Comparison of ENCODE assay signal across 19 mouse cellular contexts in the genomic region with DNA sequence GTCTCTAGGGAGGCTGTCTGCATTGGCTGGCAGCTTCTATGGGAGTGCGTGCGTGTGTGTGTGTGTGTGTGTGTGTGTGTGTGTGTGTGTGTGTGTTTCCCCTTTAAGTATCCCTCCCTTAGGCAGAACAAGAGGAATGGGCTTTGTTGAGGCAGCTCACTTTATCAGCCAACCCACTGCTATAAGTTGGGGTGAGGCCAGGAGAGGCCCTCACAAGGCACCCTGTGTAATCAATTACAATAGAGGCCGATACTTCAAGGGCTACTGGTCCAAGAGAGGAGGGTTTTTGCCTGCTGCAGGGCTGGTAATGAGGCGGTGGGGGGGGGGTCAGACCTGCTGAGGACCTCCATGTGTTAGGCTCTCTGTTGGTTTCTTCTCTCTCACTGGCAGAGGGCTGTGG.
DNase-seq lines count a peak whose midpoint lies in the region; ATAC-seq and TF ChIP-seq lines count a peak whose summit lies in the region.
"Had no signal": no experiment of that assay in that cellular context is flagged by ENCODE, and none has a peak within 500 bp of the region (broad histone marks: within the 10 kb centered on the region; RNA-seq: fewer than 3 reads in every experiment).

No protein-coding gene starts in this region.

- no peak overlapping the region for H3K9ac ChIP-seq in forebrain, embryonic 14.5 days (ENCODE audit: low read length)
- H3K9ac ChIP-seq in forebrain, postnatal 0 days, result no peak overlapping the region
- H3K9ac ChIP-seq in hindbrain, embryonic 15.5 days, result no peak overlapping the region
- no peak overlapping the region for H3K9ac ChIP-seq in hindbrain, postnatal 0 days (replicated peaks; ENCODE audit: low read length)
- no peak overlapping the region for H3K9ac ChIP-seq in midbrain, embryonic 12.5 days (replicated peaks)
- no peak overlapping the region for H3K9ac ChIP-seq in midbrain, embryonic 16.5 days (ENCODE audit: low read depth, low read length)
- no peak overlapping the region for H3K9ac ChIP-seq in midbrain, embryonic 13.5 days (replicated peaks)
- H3K9ac ChIP-seq: heart, embryonic 12.5 days had no signal

- no peaks in the 10 kb centered on the region for H3K36me3 ChIP-seq in forebrain, embryonic 14.5 days (ENCODE audit: control insufficient read depth, insufficient read depth, low read length)
- H3K36me3 ChIP-seq in forebrain, postnatal 0 days (ENCODE audit: insufficient read depth), result no peaks in the 10 kb centered on the region
- H3K36me3 ChIP-seq in hindbrain, embryonic 15.5 days, result no peaks in the 10 kb centered on the region
- H3K36me3 ChIP-seq in hindbrain, postnatal 0 days (ENCODE audit: insufficient read depth, low read length), result no peaks in the 10 kb centered on the region
- H3K36me3 ChIP-seq in midbrain, embryonic 12.5 days, result no peaks in the 10 kb centered on the region
- H3K36me3 ChIP-seq in midbrain, embryonic 16.5 days (ENCODE audit: control insufficient read depth, insufficient read depth, low read length), result no peaks in the 10 kb centered on the region
- no peaks in the 10 kb centered on the region for H3K36me3 ChIP-seq in midbrain, embryonic 13.5 days
- H3K36me3 ChIP-seq: embryonic facial prominence, embryonic 10.5 days; heart, embryonic 12.5 days had no signal

- H3K4me1 ChIP-seq in forebrain, embryonic 14.5 days (ENCODE audit: control insufficient read depth, insufficient read depth, low read length), result peaks cover 29% of the 10 kb centered on the region
- peaks cover 15% of the 10 kb centered on the region for H3K4me1 ChIP-seq in forebrain, postnatal 0 days (ENCODE audit: insufficient read depth)
- H3K4me1 ChIP-seq in hindbrain, embryonic 15.5 days (replicated peaks), result peaks cover 48% of the 10 kb centered on the region
- peaks cover 10% of the 10 kb centered on the region for H3K4me1 ChIP-seq in hindbrain, postnatal 0 days (ENCODE audit: insufficient read depth, low read length)
- H3K4me1 ChIP-seq in midbrain, embryonic 12.5 days, result peaks cover 41% of the 10 kb centered on the region
- H3K4me1 ChIP-seq in midbrain, embryonic 16.5 days (ENCODE audit: control insufficient read depth, insufficient read depth, low read length), result peaks cover 27% of the 10 kb centered on the region
- H3K4me1 ChIP-seq in midbrain, embryonic 13.5 days (replicated peaks), result peaks cover 48% of the 10 kb centered on the region
- H3K4me1 ChIP-seq: heart, embryonic 12.5 days had no signal

- H3K27ac ChIP-seq in forebrain, embryonic 14.5 days (ENCODE audit: low read depth, low read length), result no peak overlapping the region
- no peak overlapping the region for H3K27ac ChIP-seq in forebrain, postnatal 0 days (ENCODE audit: low read depth, low read length)
- 0 out of 2 replicates have a peak overlapping the region, but pooled peaks have one; percentile 20 for H3K27ac ChIP-seq in hindbrain, embryonic 15.5 days (replicated peaks)
- no peak overlapping the region for H3K27ac ChIP-seq in hindbrain, postnatal 0 days
- H3K27ac ChIP-seq in midbrain, embryonic 12.5 days (replicated peaks), result 0 out of 2 replicates have a peak overlapping the region, but pooled peaks have one; percentile 52
- H3K27ac ChIP-seq in midbrain, embryonic 16.5 days (ENCODE audit: low read length), result no peak overlapping the region
- peak overlapping the region; percentile 49; the same call in 1 of the 2 replicates for H3K27ac ChIP-seq in midbrain, embryonic 13.5 days
- H3K27ac ChIP-seq: embryonic facial prominence, embryonic 10.5 days; gastrocnemius, adult 2 months had no signal

- peak; percentile 65 for DNase-seq in forebrain, embryonic 14.5 days (ENCODE audit: low spot score)
- no peak for DNase-seq in forebrain, postnatal 0 days
- DNase-seq in hindbrain, postnatal 0 days (ENCODE audit: low spot score), result no peak
- no peak for DNase-seq in heart, postnatal 14 days
- DNase-seq: adrenal gland, adult 2 months; adrenal gland, postnatal 25 days; cerebellum, adult 2 months; cerebellum, postnatal 10 days; gastrocnemius, adult 2 months; gastrocnemius, postnatal 25 days; heart, postnatal 36 days; kidney, adult 2 months had no signal

- H3K9me3 ChIP-seq in forebrain, embryonic 14.5 days (replicated peaks; ENCODE audit: control insufficient read depth, low read length), result no peaks in the 10 kb centered on the region
- no peaks in the 10 kb centered on the region for H3K9me3 ChIP-seq in forebrain, postnatal 0 days (ENCODE audit: low read length)
- no peaks in the 10 kb centered on the region for H3K9me3 ChIP-seq in hindbrain, embryonic 15.5 days
- H3K9me3 ChIP-seq in hindbrain, postnatal 0 days (ENCODE audit: low read length), result no peaks in the 10 kb centered on the region
- no peaks in the 10 kb centered on the region for H3K9me3 ChIP-seq in midbrain, embryonic 12.5 days
- no peaks in the 10 kb centered on the region for H3K9me3 ChIP-seq in midbrain, embryonic 16.5 days (replicated peaks; ENCODE audit: control insufficient read depth, low read length, poor library complexity, severe bottlenecking)
- H3K9me3 ChIP-seq in midbrain, embryonic 13.5 days, result no peaks in the 10 kb centered on the region
- H3K9me3 ChIP-seq: embryonic facial prominence, embryonic 10.5 days; heart, embryonic 12.5 days had no signal

- no peaks in the 10 kb centered on the region; the same call in 1 of the 2 replicates for H3K27me3 ChIP-seq in forebrain, embryonic 14.5 days (replicated peaks; ENCODE audit: control insufficient read depth, insufficient read depth, low read length)
- no peaks in the 10 kb centered on the region for H3K27me3 ChIP-seq in forebrain, postnatal 0 days (ENCODE audit: insufficient read depth, low read length)
- H3K27me3 ChIP-seq in hindbrain, embryonic 15.5 days, result no peaks in the 10 kb centered on the region
- H3K27me3 ChIP-seq in hindbrain, postnatal 0 days (ENCODE audit: insufficient read depth, low read length), result no peaks in the 10 kb centered on the region
- H3K27me3 ChIP-seq in midbrain, embryonic 12.5 days, result peaks cover 9% of the 10 kb centered on the region; the same call in 1 of the 2 replicates
- H3K27me3 ChIP-seq in midbrain, embryonic 16.5 days (ENCODE audit: control insufficient read depth, insufficient read depth, low read depth, low read length), result no peaks in the 10 kb centered on the region
- H3K27me3 ChIP-seq in midbrain, embryonic 13.5 days, result 0 out of 2 replicates have a peak, but pooled peaks cover 6% of the 10 kb centered on the region

- ATAC-seq in forebrain, embryonic 14.5 days, result no peak
- no peak for ATAC-seq in forebrain, postnatal 0 days
- ATAC-seq in hindbrain, embryonic 15.5 days (ENCODE audit: low FRiP score, low read depth), result no peak
- ATAC-seq in hindbrain, postnatal 0 days, result no peak
- no peak for ATAC-seq in midbrain, embryonic 12.5 days (ENCODE audit: low FRiP score, low read depth)
- ATAC-seq in midbrain, embryonic 16.5 days, result no peak
- no peak for ATAC-seq in midbrain, embryonic 13.5 days
- ATAC-seq: intestine, embryonic 16.5 days had no signal

- TF ChIP-seq CTCF in forebrain, postnatal 0 days (IDR thresholded peaks at IDR 0.05; ENCODE audit: low read depth), result no peak
- TF ChIP-seq CTCF in hindbrain, postnatal 0 days (IDR thresholded peaks at IDR 0.05; ENCODE audit: low read depth), result no peak

- 2% methylated on average over 4 of the region's 4 CpGs for WGBS in forebrain, embryonic 14.5 days
- WGBS in forebrain, postnatal 0 days, result 15% methylated on average over 4 of the region's 4 CpGs
- WGBS in hindbrain, embryonic 15.5 days, result 28% methylated on average over 4 of the region's 4 CpGs
- WGBS in hindbrain, postnatal 0 days, result 27% methylated on average over 4 of the region's 4 CpGs
- WGBS in midbrain, embryonic 12.5 days, result 26% methylated on average over 4 of the region's 4 CpGs
- 24% methylated on average over 4 of the region's 4 CpGs for WGBS in midbrain, embryonic 16.5 days
- 23% methylated on average over 4 of the region's 4 CpGs for WGBS in midbrain, embryonic 13.5 days

- no peak overlapping the region for H3K4me2 ChIP-seq in forebrain, embryonic 14.5 days (ENCODE audit: low read length)
- no peak overlapping the region for H3K4me2 ChIP-seq in forebrain, postnatal 0 days (ENCODE audit: low read depth)
- no peak overlapping the region for H3K4me2 ChIP-seq in hindbrain, embryonic 15.5 days
- H3K4me2 ChIP-seq in hindbrain, postnatal 0 days (ENCODE audit: low read depth, low read length), result no peak overlapping the region
- H3K4me2 ChIP-seq in midbrain, embryonic 12.5 days (replicated peaks), result 0 out of 2 replicates have a peak overlapping the region, but pooled peaks have one; percentile 7
- H3K4me2 ChIP-seq in midbrain, embryonic 16.5 days (ENCODE audit: low read length), result no peak overlapping the region
- H3K4me2 ChIP-seq in midbrain, embryonic 13.5 days (replicated peaks), result no peak overlapping the region
- H3K4me2 ChIP-seq: heart, embryonic 12.5 days had no signal

- H3K4me3 ChIP-seq in forebrain, embryonic 14.5 days (ENCODE audit: low read depth, low read length), result no peak overlapping the region
- H3K4me3 ChIP-seq in forebrain, postnatal 0 days (ENCODE audit: low read depth, low read length), result no peak overlapping the region
- no peak overlapping the region for H3K4me3 ChIP-seq in hindbrain, embryonic 15.5 days
- no peak overlapping the region for H3K4me3 ChIP-seq in hindbrain, postnatal 0 days (ENCODE audit: low read length)
- no peak overlapping the region for H3K4me3 ChIP-seq in midbrain, embryonic 12.5 days
- H3K4me3 ChIP-seq in midbrain, embryonic 16.5 days (ENCODE audit: low read depth, low read length), result no peak overlapping the region
- no peak overlapping the region for H3K4me3 ChIP-seq in midbrain, embryonic 13.5 days (replicated peaks)
- H3K4me3 ChIP-seq: embryonic facial prominence, embryonic 10.5 days; gastrocnemius, adult 2 months; heart, embryonic 12.5 days had no signal

- intact Hi-C loops in heart, postnatal 14 days (cut with DNase I), result no loop called here

Comparison
In these comparisons a context has a peak if more than half of its experiments do, and no peak if none do; other contexts are left out.
1. H3K27ac ChIP-seq: peak in hindbrain, embryonic 15.5 days (single experiment), midbrain, embryonic 12.5 days (single experiment) and midbrain, embryonic 13.5 days (single experiment); none in forebrain, embryonic 14.5 days (single experiment), forebrain, postnatal 0 days (single experiment), hindbrain, postnatal 0 days (single experiment) and midbrain, embryonic 16.5 days (single experiment).